In the genomic region with DNA sequence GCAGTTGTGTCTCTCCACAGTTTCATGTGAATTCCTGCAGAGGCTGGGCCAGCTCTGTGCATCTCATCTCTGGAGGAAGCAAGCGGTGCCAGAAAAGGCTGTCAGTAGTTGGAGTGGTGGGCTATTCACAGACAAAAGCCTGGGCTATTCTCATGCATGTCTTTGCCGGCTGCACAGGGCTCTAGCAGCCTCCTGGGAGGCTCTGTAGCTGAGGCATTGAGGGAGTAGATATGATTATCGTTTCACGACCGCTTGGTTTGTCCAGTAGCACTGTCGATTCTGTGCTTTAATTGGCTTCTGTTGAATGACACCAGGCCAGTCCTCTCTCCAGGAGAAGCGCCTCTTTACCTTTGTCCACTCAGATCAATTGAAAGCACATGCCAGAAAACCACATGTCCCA, we compare ENCODE assay signal across 14 mouse cellular contexts. TPM values are rescaled to one million over a fixed set of nuclear protein-coding genes. Genes with fewer than 3 reads are reported as not detected.
DNase-seq lines count a peak whose midpoint lies in the region; ATAC-seq lines count a peak whose summit lies in the region.
"Had no signal": no experiment of that assay in that cellular context is flagged by ENCODE, and none has a peak within 500 bp of the region (broad histone marks: within the 10 kb centered on the region; RNA-seq: fewer than 3 reads in every experiment).

No protein-coding gene starts in this region.

- H3K4me1 ChIP-seq in forebrain, embryonic 12.5 days = peaks cover 36% of the 10 kb centered on the region
- H3K4me1 ChIP-seq in hindbrain, embryonic 15.5 days (replicated peaks) = peaks cover 28% of the 10 kb centered on the region
- peaks cover 12% of the 10 kb centered on the region for H3K4me1 ChIP-seq in neural tube, embryonic 12.5 days
- no peaks in the 10 kb centered on the region for H3K4me1 ChIP-seq in intestine, embryonic 16.5 days (ENCODE audit: control insufficient read depth, insufficient read depth, low read length)
- H3K4me1 ChIP-seq: liver, embryonic 12.5 days had no signal

- no peaks in the 10 kb centered on the region for H3K27me3 ChIP-seq in forebrain, embryonic 12.5 days
- no peaks in the 10 kb centered on the region for H3K27me3 ChIP-seq in hindbrain, embryonic 15.5 days
- no peaks in the 10 kb centered on the region for H3K27me3 ChIP-seq in neural tube, embryonic 12.5 days (replicated peaks)
- no peaks in the 10 kb centered on the region for H3K27me3 ChIP-seq in intestine, embryonic 16.5 days (replicated peaks; ENCODE audit: control insufficient read depth, insufficient read depth, low read length)
- H3K27me3 ChIP-seq: liver, embryonic 12.5 days had no signal

- WGBS in forebrain, embryonic 12.5 days = 7% methylated on average over 7 of the region's 7 CpGs
- 12% methylated on average over 7 of the region's 7 CpGs for WGBS in hindbrain, embryonic 15.5 days
- 21% methylated on average over 7 of the region's 7 CpGs for WGBS in neural tube, embryonic 12.5 days
- WGBS in intestine, embryonic 16.5 days = 59% methylated on average over 7 of the region's 7 CpGs

- ATAC-seq in forebrain, embryonic 12.5 days (ENCODE audit: low FRiP score) = peak; percentile 62; the same call in 1 of the 2 replicates
- ATAC-seq in hindbrain, embryonic 15.5 days (ENCODE audit: low FRiP score, low read depth) = peak; percentile 74; the same call in 1 of the 2 replicates
- 0 out of 2 replicates have a peak, but pooled peaks have one; percentile 29 for ATAC-seq in neural tube, embryonic 12.5 days (ENCODE audit: low FRiP score, low read depth)
- no peak for ATAC-seq in intestine, embryonic 16.5 days
- ATAC-seq: liver, embryonic 12.5 days had no signal

- H3K36me3 ChIP-seq in forebrain, embryonic 12.5 days (replicated peaks) = no peaks in the 10 kb centered on the region
- H3K36me3 ChIP-seq in hindbrain, embryonic 15.5 days = no peaks in the 10 kb centered on the region
- no peaks in the 10 kb centered on the region for H3K36me3 ChIP-seq in neural tube, embryonic 12.5 days
- H3K36me3 ChIP-seq in intestine, embryonic 16.5 days (ENCODE audit: control insufficient read depth, insufficient read depth, low read length) = no peaks in the 10 kb centered on the region
- H3K36me3 ChIP-seq: liver, embryonic 12.5 days had no signal

- intact Hi-C loops in left cerebral cortex, postnatal 4 days (cut with DNase I) = no loop called here
- intact Hi-C loops in left cerebral cortex, postnatal 10 days (cut with DNase I) = no loop called here

- no peak overlapping the region for H3K9ac ChIP-seq in forebrain, embryonic 12.5 days
- no peak overlapping the region for H3K9ac ChIP-seq in hindbrain, embryonic 15.5 days
- H3K9ac ChIP-seq in neural tube, embryonic 12.5 days = no peak overlapping the region
- H3K9ac ChIP-seq in intestine, embryonic 16.5 days (ENCODE audit: low read depth, low read length) = no peak overlapping the region
- H3K9ac ChIP-seq: liver, embryonic 12.5 days had no signal

- no peaks in the 10 kb centered on the region for H3K9me3 ChIP-seq in forebrain, embryonic 12.5 days
- H3K9me3 ChIP-seq in hindbrain, embryonic 15.5 days = no peaks in the 10 kb centered on the region
- no peaks in the 10 kb centered on the region; the same call in 1 of the 2 replicates for H3K9me3 ChIP-seq in neural tube, embryonic 12.5 days
- no peaks in the 10 kb centered on the region for H3K9me3 ChIP-seq in intestine, embryonic 16.5 days (ENCODE audit: control insufficient read depth, low read length)
- H3K9me3 ChIP-seq: liver, embryonic 12.5 days had no signal

- peak overlapping the region; percentile 75 for H3K27ac ChIP-seq in forebrain, embryonic 12.5 days
- H3K27ac ChIP-seq in hindbrain, embryonic 15.5 days (replicated peaks) = peak overlapping the region; percentile 60
- H3K27ac ChIP-seq in neural tube, embryonic 12.5 days = peak overlapping the region; percentile 2; the same call in 1 of the 2 replicates
- H3K27ac ChIP-seq in intestine, embryonic 16.5 days (ENCODE audit: low read length) = no peak overlapping the region
- H3K27ac ChIP-seq: liver, embryonic 12.5 days had no signal

- peak overlapping the region; percentile 22 for H3K4me2 ChIP-seq in forebrain, embryonic 12.5 days
- peak overlapping the region; percentile 2 for H3K4me2 ChIP-seq in hindbrain, embryonic 15.5 days
- 0 out of 2 replicates have a peak overlapping the region, but pooled peaks have one; percentile 1 for H3K4me2 ChIP-seq in neural tube, embryonic 12.5 days (replicated peaks)
- no peak overlapping the region for H3K4me2 ChIP-seq in intestine, embryonic 16.5 days (ENCODE audit: low read depth, low read length)
- H3K4me2 ChIP-seq: liver, embryonic 12.5 days had no signal

- DNase-seq in left cerebral cortex, postnatal 4 days = peak; percentile 45
- DNase-seq in left cerebral cortex, postnatal 10 days (ENCODE audit: extremely low spot score in 1 of 2, low spot score in 2 of 2) = no peak
- DNase-seq in kidney, postnatal 14 days = no peak
- no peak for DNase-seq in adipocyte (ENCODE audit: low spot score)
- DNase-seq: heart, postnatal 14 days; kidney, adult 9 months; lung, postnatal 10 days had no signal

- H3K4me3 ChIP-seq in forebrain, embryonic 12.5 days (replicated peaks) = no peak overlapping the region; the same call in 1 of the 2 replicates
- no peak overlapping the region for H3K4me3 ChIP-seq in hindbrain, embryonic 15.5 days
- H3K4me3 ChIP-seq in neural tube, embryonic 12.5 days = no peak overlapping the region
- no peak overlapping the region for H3K4me3 ChIP-seq in intestine, embryonic 16.5 days (ENCODE audit: low read length)
- H3K4me3 ChIP-seq: liver, embryonic 12.5 days had no signal

RNA-seq across cellular contexts. Expression of a gene that starts 9.8 kb away (rescaled TPM):
- 1 to 10 TPM; 2.2 to 2.6 TPM for total RNA-seq in left cerebral cortex, postnatal 4 days (2021)
- total RNA-seq in left cerebral cortex, postnatal 10 days (2021) = 1 to 10 TPM; 1.3 to 1.4 TPM
- 4.6 and 5.4 TPM in 2 replicates for polyA plus RNA-seq in forebrain, embryonic 12.5 days (2016; fragmentation: Nextera tagmentation; extraction: Ambion mirVana)
- polyA plus RNA-seq in hindbrain, embryonic 15.5 days (2015; fragmentation: Nextera tagmentation; extraction: Ambion mirVana) = 3.3 and 5.7 TPM in 2 replicates
- 7.7 and 10.3 TPM in 2 replicates for polyA plus RNA-seq in neural tube, embryonic 12.5 days (2016; fragmentation: Nextera tagmentation; extraction: Ambion mirVana)
- polyA plus RNA-seq in intestine, embryonic 16.5 days (2015; fragmentation: Nextera tagmentation; extraction: Ambion mirVana) = 0.13 and 0.15 TPM in 2 replicates
- total RNA-seq: common myeloid progenitor, adult 5-6 weeks; monocyte, adult 5-6 weeks had no signal
- polyA plus RNA-seq: liver, embryonic 12.5 days had no signal

RNA-seq across cellular contexts. Expression of a gene that starts 57.9 kb away (rescaled TPM):
- total RNA-seq in left cerebral cortex, postnatal 4 days (2021) = 10 to 100 TPM; 94.4 to 98.1 TPM
- 100 to 1,000 TPM; 101 to 114 TPM for total RNA-seq in left cerebral cortex, postnatal 10 days (2021)
- polyA plus RNA-seq in forebrain, embryonic 12.5 days (2016; fragmentation: Nextera tagmentation; extraction: Ambion mirVana) = 65.8 and 70.1 TPM in 2 replicates
- 48.2 and 51.7 TPM in 2 replicates for polyA plus RNA-seq in hindbrain, embryonic 15.5 days (2015; fragmentation: Nextera tagmentation; extraction: Ambion mirVana)
- polyA plus RNA-seq in neural tube, embryonic 12.5 days (2016; fragmentation: Nextera tagmentation; extraction: Ambion mirVana) = 59.1 and 61.1 TPM in 2 replicates
- 33.5 and 37.7 TPM in 2 replicates for polyA plus RNA-seq in intestine, embryonic 16.5 days (2015; fragmentation: Nextera tagmentation; extraction: Ambion mirVana)
